Mouse (Mus musculus): ENCODE data around the gene Sucnr1.

GRCm38 (mm10) chr3:60056451-60056850 lies 25.2 kb upstream of the Sucnr1 start:
- TF ChIP-seq CTCF (IDR thresholded peaks at IDR 0.05; ENCODE audit: low read depth, low read length) (no peak), POLR2A (IDR thresholded peaks at IDR 0.05; ENCODE audit: borderline replicate concordance, low read depth, low read length) (no peak)
